Mouse (Mus musculus): ENCODE measurements at regions not wholly inside any gene's neighbourhood (a gene's known extent, or its start where the extent isn't known, plus 50 kb on each side); places are given as distances from the start of the nearest gene placed in this dataset.

DNA sequence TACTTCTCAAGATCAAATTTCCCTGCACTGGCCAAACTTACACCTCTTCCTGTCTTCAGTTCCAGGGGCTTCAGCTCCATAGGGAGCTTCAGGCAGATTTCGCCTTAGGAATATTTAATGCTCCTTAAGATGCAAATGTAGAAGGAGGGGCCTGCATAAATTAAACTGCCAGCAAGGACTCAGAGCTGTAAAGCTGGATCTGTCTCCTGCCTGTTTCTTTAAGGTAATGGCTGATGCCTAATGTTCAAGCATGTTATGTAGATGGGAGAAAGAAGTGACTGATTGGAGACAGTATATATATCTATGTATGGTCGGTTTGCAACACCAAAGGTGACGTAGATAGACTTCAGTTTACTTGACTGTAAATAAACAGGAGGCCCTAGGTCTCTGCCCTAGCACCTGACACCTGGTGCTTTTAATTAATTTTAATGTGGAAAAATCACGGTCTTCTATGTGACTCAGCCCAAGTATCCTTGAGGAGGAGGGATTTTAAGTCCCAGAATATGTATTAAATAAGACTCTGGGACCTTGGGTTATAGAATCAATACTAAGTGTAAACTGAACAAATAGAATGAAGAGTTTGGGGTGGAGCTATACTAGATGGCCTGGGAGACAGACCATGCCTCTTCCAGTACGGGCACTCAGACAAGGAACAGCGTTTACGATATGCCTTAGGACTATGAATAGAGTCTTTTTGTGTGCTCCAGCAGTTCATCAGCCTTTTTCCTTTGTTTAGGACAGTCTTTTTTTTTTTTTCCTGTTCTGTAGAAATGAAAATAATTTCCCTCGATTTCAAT, 651.7 kb upstream of the Lmcd1 start:
- no peak for DNase-seq (ENCODE audit: low spot score in 2 of 2)

DNA sequence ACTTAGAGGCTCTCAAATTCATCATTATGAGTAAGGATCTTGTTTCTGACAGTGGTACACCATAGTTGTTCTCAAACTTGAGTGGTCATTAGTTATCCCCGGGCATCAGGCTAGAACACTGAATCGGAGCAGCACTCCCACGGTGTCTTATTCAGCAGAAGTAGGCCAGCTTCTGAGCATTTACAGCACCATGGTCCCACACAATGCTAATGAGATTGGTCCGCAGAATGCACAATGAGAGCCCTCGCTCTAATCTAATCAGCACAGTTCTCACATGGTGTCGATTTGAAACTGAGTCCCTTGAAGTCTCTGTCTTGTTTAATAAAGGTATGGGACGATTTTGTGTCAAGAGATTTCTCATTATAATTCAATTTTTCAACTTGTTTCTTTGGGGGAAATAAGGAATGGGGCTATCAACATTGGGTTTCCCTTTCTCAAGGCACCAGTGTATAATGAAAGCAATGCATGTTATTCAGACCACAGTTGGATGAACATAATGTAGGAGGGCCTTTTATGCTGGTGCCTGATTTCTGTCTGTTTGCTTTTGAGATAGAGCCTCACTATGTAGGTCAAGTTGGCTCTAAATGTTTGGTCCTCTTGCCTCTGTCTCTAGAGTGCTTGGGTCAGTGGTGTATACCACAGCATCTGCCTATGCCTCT, 650.9 kb upstream of the Lmcd1 start:
- DNase-seq (ENCODE audit: low spot score in 2 of 2) = peak; percentile 10 to 14

DNA sequence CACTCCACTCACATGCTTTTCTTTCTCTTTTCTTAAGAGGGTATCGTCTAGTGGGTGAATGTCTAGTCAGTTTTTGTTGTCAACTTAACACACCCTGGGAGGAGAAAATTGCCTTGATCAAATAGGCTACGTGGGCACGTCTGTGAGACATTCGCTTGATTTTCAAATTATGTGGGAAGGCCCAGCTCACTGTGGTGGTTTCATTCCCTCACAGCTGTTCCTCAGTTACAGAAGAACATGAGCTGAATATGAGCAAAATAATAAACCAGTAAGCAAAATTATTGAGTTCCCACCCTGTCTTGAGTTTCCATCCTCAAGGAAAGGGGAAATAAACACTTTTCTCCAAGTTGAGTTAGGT, 650.4 kb upstream of the Lmcd1 start:
- peak in 1 of 2 experiments; percentile 4 for DNase-seq (ENCODE audit: low spot score in 2 of 2)

DNA sequence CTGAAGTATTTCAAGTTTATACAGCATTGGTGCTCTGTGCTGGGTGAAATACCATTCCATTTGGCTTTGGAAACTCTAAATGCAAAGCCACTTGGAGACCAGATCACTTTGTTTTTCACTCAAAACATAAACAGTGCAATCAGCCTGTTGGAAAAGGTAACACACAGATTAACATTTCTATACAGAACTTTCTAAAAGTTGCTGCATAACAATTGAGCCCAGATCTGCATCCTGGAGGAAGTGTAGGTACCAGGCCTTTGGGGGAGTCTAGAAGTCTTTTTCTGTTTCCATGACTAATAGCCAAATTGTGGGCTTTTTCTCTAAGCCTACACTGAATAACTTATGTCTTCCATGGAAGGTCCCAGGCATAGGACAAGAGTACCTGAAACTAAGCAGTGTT, 648.1 kb upstream of the Lmcd1 start:
- DNase-seq (ENCODE audit: low spot score in 2 of 2) = no peak

DNA sequence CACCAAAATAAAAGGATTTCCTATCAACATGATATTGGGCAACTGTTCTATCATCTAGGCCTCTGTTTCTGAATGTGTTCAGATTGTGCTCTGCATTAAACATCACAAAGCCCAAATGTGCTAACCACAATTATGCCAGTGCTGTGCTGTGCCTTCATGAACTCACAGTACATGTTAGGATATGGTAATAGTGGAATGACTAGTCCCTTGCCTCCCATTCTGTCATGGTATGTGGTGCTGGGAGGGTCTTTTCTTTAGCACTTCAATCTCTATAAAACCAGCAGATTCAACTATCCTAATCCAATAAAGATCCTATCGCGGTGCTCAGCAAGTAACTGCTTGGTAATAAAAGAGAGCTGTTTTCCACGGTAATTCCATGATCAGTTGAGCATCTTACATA, 620.8 kb upstream of the Lmcd1 start:
- DNase-seq (ENCODE audit: low spot score in 2 of 2) = no peak

DNA sequence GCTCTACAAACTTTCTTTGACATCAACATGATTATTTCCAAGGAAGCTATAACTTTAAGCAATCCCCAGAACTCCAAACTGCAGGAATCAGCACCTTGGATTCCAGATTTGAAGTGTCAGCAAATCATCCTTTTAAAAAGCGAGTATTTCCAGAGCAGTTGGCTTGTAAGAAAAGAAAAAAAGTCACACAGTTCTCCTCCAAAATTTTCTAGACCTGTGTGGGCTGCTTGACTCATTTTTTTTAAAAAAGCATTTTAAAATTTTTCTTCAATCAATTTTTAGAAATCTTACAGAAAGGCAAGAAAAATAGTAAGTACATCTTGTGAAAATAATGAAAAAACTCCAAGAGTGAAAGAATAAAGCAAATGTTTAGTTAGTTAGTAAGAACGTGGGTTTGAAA, 613.6 kb upstream of the Lmcd1 start:
- DNase-seq (ENCODE audit: low spot score in 2 of 2) = no peak

DNA sequence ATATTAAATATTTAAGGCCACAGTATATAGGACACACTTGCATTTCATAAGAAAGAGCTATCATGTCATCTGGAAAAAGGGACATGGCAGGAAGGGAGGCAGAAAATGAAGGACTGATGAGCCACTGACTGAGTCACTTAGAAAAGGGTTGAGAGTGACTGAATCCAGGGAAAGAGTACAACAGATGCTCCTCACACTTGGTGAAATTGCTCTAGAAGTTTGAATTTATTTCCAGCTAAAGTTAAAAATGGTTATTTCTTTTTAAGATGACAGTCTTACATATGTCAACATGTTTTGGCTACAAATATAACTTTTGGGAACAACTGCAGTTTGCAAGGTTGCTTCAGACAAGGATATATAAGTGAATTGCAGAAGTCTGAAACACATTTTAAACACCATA, 609.0 kb upstream of the Lmcd1 start:
- no peak for DNase-seq (ENCODE audit: low spot score in 2 of 2)

DNA sequence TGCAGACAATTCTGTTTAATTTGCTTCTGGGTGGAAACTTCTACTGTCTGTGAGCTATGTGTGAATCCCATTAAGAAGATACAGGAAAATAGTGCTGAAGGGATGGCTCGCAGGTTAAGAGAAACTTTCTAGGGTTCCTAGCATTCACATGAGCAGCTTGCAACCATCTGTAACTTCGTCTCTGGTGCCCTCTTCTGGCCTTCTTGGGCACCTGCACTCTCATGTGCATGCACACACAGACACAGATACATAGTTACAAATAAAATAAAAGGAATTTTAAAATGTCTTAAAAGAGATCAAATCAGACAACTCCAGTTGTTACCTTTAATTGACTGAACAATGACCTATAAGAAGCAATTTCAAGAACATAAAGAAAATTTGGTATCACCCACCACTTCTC, 588.6 kb upstream of the Lmcd1 start:
- DNase-seq (ENCODE audit: low spot score in 2 of 2) = no peak

DNA sequence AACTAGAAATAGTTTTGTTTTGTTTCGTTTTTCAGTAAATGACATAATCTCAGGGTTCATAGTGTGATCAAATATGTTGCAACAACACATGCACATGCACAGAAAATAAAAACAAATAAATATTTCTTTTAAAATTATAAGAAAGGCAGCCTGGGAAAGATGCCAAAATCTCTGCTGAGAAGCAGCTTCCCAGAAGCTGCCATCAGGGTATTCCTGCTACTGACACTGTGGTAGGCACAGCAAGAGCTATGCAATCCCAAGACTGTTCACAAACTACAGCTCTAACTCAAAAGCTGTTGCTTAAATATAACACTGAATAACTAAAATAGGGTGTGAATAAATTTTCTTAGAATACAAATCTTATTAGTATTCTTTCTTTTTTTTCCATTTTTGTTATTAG, 570.7 kb upstream of the Lmcd1 start:
- DNase-seq (ENCODE audit: low spot score in 2 of 2) = no peak

DNA sequence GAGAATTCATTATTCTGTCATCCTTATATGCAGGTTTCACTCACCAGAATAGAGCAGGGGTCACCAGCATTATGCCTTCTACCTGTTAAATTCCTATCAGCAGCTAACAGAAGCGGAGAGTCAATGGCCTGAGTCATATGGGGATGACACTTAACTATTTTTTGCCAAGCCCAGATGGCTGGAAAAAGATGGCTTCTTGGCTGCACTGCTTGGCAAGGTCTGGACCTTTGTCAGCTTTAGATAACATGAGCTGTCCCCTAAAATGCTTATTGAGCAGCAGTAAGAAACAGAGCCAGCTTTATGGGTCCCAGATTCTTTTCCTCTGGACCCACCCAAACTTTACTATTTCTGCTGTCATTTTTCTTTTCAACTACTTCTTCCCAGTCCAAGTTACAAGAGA, 565.3 kb upstream of the Lmcd1 start:
- no peak for DNase-seq (ENCODE audit: low spot score in 2 of 2)

DNA sequence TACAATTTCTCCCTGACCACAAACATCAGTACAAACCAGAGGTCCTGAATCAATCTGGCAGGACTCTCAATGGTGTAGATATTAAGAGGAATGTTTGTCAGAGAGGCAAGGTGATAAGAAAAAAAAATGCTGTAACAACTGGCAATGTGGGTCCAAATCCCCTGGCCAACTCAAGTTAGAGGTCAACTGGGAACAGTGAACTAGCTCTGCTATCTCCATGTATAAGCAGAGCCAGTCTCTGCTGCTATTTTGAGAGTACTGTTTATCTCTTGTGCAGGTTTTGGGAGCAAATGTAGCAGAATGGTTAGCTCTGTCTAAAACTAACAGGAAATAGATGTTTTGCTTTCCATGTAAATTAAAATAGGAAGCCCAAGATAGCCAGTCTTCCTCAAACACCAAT, 547.6 kb upstream of the Lmcd1 start:
- no peak for DNase-seq (ENCODE audit: low spot score in 2 of 2)

DNA sequence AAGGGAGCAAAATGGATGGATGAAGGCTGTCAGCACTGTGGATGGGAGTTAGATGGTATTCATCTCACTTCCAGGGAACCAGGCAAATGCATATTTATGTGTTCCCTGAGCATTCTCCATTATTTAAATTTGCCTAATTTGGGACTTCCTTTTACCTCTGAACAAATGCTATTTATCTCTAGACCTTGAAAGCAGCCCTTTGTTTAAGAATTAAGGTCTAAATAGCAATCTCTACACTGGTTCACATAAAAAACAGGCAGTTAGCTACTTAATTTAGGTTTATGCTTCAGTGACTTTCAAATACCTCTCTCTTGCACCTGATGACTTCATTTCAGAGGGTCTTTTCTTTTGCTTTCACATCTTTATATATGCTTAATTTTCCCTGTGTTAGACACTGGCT, 543.2 kb upstream of the Lmcd1 start:
- no peak for DNase-seq (ENCODE audit: low spot score in 2 of 2)

DNA sequence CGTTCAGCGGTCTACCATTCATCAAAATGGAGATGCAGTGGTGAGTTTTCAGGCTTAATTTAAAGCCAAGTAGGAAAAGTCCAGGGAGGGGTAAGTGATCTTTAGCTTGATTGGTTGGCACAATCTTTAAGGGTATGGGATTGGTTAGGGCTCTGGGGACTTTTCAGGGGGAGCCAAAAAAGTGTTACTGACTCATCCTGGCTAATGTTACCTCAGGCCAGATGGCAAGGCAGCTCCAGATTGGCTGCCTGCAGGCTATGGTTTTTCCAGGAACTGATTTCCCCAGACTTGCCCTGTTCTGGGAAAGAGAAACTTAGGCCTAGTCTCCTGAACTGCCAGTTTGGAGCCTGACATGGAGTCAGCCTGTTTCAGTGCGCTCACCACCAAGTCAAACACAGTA, 539.6 kb upstream of the Lmcd1 start:
- DNase-seq (ENCODE audit: low spot score in 2 of 2) = peak; percentile 19 to 33

DNA sequence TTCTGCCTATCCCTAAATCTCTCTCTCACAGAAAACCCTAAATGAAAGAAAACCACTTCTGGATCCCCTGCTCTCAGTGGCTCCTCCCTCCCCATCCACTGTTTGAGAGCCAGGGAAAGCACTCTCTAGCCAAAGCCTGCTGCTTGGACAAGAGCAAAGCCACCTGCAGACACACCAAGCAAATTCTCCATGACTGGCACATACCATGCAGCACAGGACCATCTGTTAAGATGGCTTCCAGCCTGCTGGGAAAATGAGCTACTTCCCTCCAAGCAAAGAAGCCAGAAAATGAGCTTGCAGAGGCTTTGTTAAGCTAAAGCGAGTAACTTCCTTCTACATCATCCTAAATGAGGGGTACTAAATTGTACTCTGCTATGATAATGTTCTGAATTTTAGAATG, 534.6 kb upstream of the Lmcd1 start:
- DNase-seq (ENCODE audit: low spot score in 2 of 2) = peak; percentile 49 to 68

DNA sequence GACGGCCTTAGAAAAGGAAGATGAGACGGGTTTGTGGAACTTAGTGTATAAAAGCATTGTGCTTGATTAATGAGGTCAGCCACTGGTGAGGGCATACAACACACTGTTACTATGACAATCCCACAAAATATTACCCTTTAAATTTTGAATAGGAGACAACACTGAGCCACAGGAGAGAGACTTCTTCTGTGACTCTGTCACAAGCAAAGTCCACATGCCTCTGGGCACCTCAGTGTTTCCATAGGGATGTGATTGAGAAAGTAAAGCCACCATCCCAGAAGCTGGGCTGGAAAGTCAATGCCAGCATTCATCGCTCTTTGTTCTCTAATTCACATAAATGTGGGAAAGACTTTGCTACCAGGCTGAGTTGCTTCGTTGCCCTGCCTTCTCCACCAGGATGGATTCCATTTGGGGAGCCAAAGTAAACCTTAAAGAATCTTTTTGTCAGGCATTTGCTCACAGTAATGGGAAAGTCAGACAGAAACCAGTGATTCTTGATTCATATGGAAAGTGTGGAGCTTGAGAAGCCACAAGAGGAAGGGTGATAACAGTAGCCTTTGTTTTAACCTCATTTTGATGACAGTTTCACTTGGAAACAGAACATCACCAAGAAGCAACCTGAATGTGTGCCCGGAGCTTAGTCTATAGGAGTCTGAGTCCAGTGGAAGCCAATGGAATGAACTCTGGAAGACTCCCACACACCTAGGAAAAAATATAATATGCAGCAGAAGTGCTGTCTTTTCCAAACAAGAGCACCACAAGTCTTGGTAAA, 491.7 kb upstream of the Lmcd1 start:
- no peak for DNase-seq (ENCODE audit: low spot score in 2 of 2)

DNA sequence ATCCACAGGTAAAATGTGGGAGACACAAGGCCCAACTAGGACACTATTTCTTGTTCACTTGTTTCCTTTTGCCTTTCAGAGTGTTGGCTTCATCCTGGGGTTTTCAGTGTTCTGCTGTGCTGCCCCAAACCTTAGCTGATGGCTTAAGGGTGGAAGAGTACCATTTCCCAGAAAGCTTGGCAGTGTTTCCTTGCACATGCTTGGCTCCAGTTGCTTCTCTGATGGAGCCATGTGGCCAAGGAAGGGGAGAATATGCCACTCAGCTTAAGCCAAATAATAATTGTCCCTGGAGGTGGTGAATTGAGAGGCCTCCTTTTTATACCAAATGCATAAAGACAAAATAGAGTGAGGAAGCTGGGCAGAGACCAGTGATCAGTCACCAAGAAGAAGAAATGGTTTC, 464.9 kb upstream of the Lmcd1 start:
- DNase-seq (ENCODE audit: low spot score in 2 of 2) = peak; percentile 5

DNA sequence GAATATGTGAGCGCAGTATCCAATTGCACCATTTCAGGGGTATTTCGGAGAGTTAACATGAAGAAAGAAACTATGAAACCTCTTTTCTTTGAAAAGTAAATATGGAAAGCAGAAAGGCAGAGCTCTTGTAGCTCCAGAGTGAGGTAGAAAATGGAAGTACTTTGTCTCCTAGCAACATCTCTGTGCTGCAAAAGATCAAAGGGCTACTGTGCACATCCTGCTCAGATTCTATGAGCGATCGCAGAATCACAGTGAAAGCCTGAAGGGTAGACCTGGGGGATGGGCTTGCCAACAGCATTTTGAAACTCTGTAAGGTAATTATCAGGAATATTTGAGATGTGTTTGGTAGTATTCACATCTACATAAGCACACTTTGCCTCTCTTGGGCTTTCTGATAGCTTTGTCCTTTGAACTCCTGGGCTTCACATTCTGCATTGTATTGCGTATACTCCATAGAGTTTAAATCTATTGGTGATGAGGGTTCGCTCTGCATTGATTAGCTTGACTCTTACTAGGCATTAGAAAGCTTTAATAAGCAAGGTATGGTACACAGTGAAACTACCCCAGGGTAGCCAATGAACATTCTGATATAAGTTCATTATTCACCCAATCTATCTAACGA, 459.5 kb upstream of the Lmcd1 start:
- DNase-seq (ENCODE audit: low spot score in 2 of 2) = no peak

DNA sequence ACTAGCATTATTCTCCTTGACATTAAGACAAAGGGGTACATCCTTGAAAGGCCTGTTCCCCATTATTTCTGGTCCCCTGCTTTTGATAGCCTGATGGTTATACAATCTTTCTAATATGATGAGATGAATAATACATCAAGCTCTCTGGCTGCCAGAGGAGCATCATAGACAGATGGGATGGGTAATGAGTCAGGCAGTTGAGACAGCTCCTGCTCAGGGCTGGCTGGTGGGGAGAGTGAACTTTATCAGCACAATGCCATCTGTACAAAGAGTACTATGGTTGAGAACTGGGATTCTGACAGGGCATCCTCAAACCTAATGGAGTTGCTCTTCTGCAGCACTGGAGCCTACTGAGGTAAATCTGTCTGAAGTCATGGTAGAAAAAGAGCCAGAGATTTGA, 458.4 kb upstream of the Lmcd1 start:
- peak; percentile 62 to 72 for DNase-seq (ENCODE audit: low spot score in 2 of 2)

DNA sequence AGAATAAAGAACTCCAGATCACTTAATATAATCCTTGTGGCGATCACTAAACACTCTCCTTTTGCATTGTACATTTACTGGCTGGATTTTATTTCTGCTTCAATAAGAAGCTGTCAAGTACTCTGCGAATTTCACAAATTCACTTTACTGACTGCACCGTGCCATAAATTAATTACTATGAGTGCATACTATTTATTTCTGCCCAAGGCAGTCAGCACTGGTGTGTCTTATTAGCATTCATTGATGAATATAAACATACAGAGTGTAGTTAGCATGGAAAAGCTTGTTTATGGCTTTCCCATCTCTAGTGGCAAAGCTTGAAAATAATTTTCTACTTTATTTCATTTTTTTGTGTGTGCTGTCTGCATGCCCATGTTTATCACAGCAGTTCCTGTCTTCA, 453.3 kb upstream of the Lmcd1 start:
- no peak for DNase-seq (ENCODE audit: low spot score in 2 of 2)

DNA sequence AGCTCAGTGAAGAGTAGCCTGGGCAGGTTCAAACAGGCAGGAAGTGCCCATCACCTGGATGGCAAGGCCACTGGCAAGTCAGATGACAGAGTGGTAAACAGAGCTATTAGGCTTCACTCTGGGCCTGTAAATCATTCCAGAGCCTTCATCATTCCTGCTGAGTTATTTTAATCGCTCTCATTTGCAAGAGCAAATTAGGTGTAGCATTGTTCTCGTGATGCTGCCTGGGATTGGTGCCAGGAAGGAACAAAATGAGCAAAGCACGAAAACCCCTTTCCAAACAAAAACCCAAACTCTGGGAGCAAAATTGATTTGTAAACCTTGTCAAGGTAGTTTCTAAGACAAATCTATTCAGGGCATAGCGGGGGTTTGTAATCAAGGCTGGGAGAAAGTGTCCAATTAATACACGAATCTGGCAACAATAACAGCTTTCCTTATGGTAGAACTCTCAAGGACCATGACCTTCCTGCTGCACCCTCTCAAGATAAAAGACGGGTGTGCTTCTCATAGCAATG, 429.2 kb upstream of the Lmcd1 start:
- no peak for DNase-seq (ENCODE audit: low spot score in 2 of 2)

DNA sequence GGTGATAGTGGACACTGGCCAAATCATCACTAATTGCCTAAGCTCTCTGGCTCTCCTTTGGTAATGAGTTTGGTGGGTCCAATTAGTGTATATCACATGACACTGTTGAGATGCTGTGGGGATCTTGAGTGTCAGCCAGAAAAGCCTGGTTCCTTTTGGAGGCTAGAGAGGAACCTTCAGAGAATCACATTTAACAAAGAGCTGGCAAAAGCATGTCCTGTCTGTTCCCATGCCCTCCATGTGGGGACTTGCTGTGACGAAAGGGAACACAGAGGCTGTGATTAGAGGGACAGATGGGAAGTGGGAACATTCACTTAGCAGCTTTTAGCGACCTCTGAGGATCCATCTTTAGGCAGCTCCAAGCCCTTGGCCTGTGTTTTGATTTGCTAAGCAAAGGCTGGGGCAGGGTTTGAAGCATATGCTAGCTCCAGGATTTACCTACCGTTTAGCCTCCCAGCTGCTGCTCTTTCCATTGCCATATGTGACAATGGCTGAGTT, 407.4 kb upstream of the Lmcd1 start:
- peak; percentile 70 to 73 for DNase-seq (ENCODE audit: low spot score in 2 of 2)

DNA sequence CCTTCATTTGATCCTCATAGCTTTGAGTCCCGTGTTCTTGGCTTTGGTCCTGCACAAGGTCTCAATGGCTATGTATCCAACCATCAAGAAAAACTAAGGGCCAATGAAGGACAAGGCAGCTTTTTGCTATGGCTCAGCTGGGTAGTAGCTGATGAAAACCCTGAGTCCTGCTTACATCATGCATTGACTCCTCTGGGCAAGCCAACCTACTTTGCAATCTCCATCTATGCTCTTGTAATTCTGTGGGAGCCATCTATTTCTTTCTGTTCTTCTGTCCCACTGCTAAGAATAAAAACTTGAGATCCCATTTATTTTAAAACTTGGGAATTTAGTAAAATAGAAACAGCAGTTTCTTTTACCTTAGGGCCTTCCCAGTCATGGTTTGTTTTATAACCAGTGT, 391.0 kb upstream of the Lmcd1 start:
- DNase-seq (ENCODE audit: low spot score in 2 of 2) = no peak
